Mouse (Mus musculus) adrenal gland, adult 10 weeks (tissue): ENCODE measurements around the gene Sf3b1. TPM values are rescaled to one million over a fixed set of nuclear protein-coding genes. Genes with fewer than 3 reads are reported as not detected.

Source experiments
- polyA plus RNA-seq: library from polyadenylated mRNA; stranded (reverse); fragments of 350-450 nt; fragmentation: Illumina TruSeq; extraction: RNeasy Lipid Tissue Mini Kit (QIAGEN cat#74804); gene quantifications from one replicate; pipeline ENCODE4 v1.2.3, GENCODE M21; 2014; ENCODE audit warnings: low read depth, low replicate concordance

The Sf3b1 gene
- polyA plus RNA-seq: 388 TPM

DNA sequence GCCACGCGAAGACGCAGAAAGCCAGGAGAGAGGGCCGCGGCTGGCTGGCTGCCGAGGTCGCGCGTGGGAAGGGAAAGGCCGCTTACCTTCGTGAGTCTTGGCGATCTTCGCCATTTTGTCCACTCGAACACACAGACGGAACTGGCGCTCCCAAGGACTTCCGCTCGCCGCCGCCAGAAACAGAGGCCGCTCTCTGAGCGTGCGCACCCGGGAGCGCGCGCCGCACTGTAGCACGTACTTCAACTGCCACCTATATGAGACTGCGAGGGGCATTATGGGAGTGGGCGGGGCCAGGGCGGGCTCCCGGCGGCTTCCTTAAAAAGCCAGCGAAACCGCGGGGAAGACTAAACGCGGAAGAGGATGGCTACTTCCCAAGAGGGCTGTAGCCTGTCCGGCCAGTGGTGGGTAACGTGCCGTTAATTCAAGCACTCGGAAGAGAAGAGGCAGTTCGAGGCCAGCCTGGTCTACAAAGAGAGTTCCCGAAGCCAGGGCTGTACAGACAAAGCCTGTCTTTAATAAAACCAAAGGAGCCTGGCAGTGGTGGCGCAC lies at the start of gene Sf3b1:
Sf3b1 (minus strand) TSS at position 229 of the 549 bp plus-strand sequence.

DNA sequence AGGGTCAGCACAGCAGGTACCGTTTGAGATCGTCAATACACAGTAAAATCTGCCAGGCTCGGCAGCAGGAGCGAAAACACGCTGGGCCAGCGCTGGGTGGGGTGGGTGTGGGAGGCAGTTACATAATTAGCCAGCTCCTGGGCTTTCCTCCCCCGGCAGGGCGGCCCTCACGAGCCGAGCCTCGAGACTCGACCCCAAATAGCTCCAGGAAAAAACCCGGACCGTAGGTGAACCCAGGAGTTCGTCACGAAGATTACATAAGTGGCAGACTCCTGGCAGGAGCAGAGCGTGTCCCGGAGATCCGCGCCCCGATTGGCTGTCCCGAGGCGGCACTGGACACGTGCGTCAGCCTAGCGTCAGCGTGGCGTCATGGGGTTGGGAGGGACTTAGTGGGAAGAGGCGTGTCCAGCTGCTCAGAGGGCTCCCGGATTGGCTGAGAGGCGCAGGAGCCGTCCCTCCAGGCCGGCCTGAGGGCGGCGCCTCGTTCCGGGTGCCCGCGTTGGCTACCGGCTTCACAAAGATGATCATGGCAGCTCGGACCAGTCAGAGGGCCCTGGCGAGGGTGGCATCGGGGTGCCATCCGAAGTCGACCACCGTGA lies 25.2 kb upstream of the Sf3b1 start, which contains the start of gene Coq10b:
Coq10b (plus strand) TSS at position 416 of the 599 bp plus-strand sequence.

Other genes starting within 250 kb of the Sf3b1 start
- 27.6 TPM for gene Ankrd44, start 101.1 kb downstream of the Sf3b1 start, polyA plus RNA-seq
- gene Coq10b, start 25.3 kb upstream of the Sf3b1 start, polyA plus RNA-seq: 382 TPM
- 2,210 TPM for gene Hspe1, start 60.7 kb upstream of the Sf3b1 start, polyA plus RNA-seq
- 4,562 TPM for gene Hspd1, start 60.8 kb upstream of the Sf3b1 start, polyA plus RNA-seq
- 1,806 TPM for gene Mob4, start 103.8 kb upstream of the Sf3b1 start, polyA plus RNA-seq
- gene Rftn2, start 199.3 kb upstream of the Sf3b1 start, polyA plus RNA-seq: 19.8 TPM
- 12.2 TPM for gene Mars2, start 209.7 kb upstream of the Sf3b1 start, polyA plus RNA-seq